Mouse (Mus musculus): ENCODE data around the gene Abcb6. TPM values are rescaled to one million over a fixed set of nuclear protein-coding genes. Genes with fewer than 3 reads are reported as not detected.

Gene Abcb6
- total and polyA plus RNA-seq, 2 experiments from 2014 or later, result 40.4 to 52.0 TPM

DNA sequence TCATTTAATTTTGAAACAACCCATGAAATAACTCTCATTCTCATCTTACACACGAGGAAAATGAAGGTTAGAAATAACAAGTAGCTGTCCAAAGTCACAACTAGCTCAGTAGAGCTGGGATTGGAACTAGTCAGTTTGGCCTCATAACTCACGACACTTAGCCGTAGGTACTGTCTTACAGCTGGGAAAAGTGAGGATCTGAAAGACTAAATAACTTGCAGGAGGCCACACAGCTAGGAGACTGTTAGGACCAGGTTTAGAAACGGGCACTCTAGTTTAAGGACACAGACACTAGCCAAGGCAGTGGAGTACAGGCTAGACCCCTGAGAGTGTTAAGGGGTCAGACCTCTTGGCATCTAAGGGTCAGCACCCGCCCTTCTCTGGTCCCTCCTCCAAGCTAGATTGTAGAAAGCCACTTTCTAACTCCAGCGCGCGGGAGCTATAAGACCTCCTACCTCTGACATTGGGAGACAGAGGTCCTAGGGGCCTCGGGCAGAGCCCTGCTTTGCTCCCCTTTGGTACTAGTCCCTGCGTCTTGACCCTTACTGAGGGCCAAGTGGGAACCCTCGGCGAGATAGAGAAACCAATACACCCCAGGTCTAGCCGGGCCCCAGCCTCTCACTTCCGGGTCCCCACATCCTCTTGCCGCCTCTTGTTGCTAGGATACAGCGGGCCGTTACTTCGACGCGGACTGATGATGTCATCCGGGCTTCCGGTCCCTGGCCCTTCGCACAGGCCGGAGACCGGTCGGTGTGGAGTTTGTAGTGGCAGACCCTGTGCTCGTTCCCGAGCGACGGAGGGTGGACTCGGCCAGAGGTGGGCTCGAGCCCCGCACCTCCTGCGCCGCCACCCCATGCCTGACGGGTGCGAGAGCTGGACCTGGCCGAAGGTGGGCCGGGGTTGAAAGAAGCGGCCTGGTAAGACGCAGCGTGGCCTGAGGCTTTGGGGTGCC is 30.2 kb upstream of the Abcb6 start, which contains the start of the genes Glb1l and Stk16:
Gene Glb1l, minus strand, starts transcription at position 678 of the 952 bp plus-strand sequence.
Gene Stk16, plus strand, starts transcription at position 703 of the 952 bp plus-strand sequence.
- no peaks in the 10 kb centered on the region for H3K9me3 ChIP-seq (ENCODE audit: low read length)
- H3K4me3 ChIP-seq (ENCODE audit: low read length), result peak within 1 kb of the TSS; percentile 90
- DNase-seq (ENCODE audit: low spot score) (peak; percentile 98), ATAC-seq (peak; percentile 93)
- peaks cover 20% of the 10 kb centered on the region for H3K4me1 ChIP-seq (ENCODE audit: insufficient read depth, low read length)
- no peaks in the 10 kb centered on the region for H3K27me3 ChIP-seq (ENCODE audit: insufficient read depth, low read length)
- H3K36me3 ChIP-seq (ENCODE audit: insufficient read depth, low read length), result peaks cover 23% of the 10 kb centered on the region
- peak within 1 kb of the TSS; percentile 65; the same call in 1 of the 2 replicates for H3K27ac ChIP-seq
- H3K4me2 ChIP-seq (ENCODE audit: low read depth, low read length), result peak within 1 kb of the TSS; percentile 88
- TF ChIP-seq CTCF (IDR thresholded peaks at IDR 0.05; ENCODE audit: low read depth), result no peak
- peak within 1 kb of the TSS; percentile 83 for H3K9ac ChIP-seq (replicated peaks; ENCODE audit: low read length)
- 4% methylated on average over 42 of the region's 42 CpGs for WGBS

DNA sequence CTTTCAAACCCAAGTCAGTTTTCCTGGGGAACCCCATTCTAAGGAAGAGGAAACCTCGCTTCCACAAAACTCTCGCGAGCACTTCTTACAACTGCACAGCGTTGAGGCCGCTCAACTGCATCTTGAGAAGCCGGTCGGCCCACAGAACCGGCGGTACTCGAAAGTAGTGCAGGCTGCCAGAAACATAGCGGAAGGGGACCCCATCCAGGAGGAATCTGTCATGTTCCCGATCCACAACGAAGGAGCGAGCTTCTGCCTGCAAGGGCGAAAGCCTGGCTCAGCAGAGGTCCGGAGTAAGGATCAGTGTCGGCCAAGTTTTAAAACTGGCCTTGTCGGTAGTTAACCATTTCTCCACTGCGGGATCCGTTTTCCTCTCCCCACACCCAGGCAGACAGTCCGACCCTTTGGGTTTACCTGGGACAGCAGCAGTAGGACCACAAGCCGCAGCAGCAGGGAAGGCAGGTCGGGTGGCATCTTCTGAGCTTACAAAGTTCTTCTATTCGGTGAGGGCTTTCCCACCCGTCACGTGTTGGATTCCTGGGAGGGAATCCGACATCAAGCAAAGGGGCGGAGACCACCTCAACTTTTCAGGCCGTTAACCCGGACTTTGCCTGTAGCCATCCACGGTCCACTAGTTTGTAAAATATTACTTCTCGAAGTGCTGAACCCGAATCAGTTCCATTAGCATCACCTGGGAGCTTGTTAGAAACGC is 28.9 kb upstream of the Abcb6 start:
- no peak for TF ChIP-seq CTCF (IDR thresholded peaks at IDR 0.05; ENCODE audit: low read depth)
- DNase-seq (ENCODE audit: low spot score), result peak; percentile 34
- peaks cover 16% of the 10 kb centered on the region for H3K36me3 ChIP-seq (ENCODE audit: insufficient read depth, low read length)
- peaks cover 20% of the 10 kb centered on the region for H3K4me1 ChIP-seq (ENCODE audit: insufficient read depth, low read length)
- peak overlapping the region; percentile 45; the same call in 1 of the 2 replicates for H3K27ac ChIP-seq
- H3K4me2 ChIP-seq (ENCODE audit: low read depth, low read length), result peak overlapping the region; percentile 52
- ATAC-seq, result no peak
- 13% methylated on average over 34 of the region's 34 CpGs for WGBS
- peak overlapping the region; percentile 33 for H3K9ac ChIP-seq (replicated peaks; ENCODE audit: low read length)
- no peaks in the 10 kb centered on the region for H3K27me3 ChIP-seq (ENCODE audit: insufficient read depth, low read length)
- H3K4me3 ChIP-seq (ENCODE audit: low read length), result peak overlapping the region; percentile 34
- no peaks in the 10 kb centered on the region for H3K9me3 ChIP-seq (ENCODE audit: low read length)

DNA sequence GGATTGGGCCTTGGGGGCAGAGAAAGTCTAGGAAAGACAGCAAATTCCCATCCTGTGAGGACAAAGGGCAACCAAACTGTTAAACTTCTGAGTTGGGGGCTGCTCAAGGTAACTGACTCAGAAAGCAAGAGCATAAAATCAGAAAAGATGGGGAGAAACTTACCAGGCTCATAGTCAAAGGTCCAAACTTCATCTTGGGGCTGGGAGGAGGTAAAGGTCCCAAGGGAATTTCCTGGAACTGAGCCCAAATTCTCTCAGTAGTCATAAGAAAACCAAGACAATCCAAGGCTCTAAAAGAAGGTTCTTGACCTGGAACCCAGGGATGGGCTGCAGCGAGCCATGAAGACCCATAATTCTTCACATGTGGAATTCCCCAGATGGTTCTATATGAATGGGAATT is 21.0 kb upstream of the Abcb6 start:
- no peak for DNase-seq (ENCODE audit: low spot score)
- H3K9me3 ChIP-seq (ENCODE audit: low read length), result no peaks in the 10 kb centered on the region
- 91% methylated on average over 1 of the region's 1 CpGs for WGBS

DNA sequence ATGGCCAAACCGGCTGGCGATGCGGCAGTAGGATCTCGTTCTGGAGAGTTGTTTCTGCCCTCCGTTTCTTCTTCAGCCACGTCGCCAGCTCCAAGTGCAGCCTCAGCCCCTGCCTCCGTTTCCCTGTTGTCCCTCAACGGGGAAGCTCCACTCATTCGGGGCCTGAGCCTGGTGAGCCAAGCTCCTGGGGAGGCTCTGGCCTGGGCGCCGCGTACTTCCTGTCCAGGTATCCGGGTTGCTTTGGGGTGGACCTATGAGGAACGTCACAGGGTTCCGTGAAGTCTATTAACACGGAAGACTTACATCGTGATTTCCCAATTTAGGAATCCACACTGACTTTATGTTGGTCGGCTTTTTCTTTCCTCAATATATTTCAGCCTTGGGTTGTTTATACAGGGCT is 12.3 kb upstream of the Abcb6 start:
- Histone ChIP-seq H3K27me3 (ENCODE audit: insufficient read depth, low read length) (no peaks in the 10 kb centered on the region), H3K27ac (peak overlapping the region; percentile 86), H3K4me2 (ENCODE audit: low read depth, low read length) (peak overlapping the region; percentile 99), H3K9ac (replicated peaks; ENCODE audit: low read length) (peak overlapping the region; percentile 95), H3K4me1 (ENCODE audit: insufficient read depth, low read length) (peaks cover 12% of the 10 kb centered on the region), H3K4me3 (ENCODE audit: low read length) (peak overlapping the region; percentile 84), H3K9me3 (ENCODE audit: low read length) (no peaks in the 10 kb centered on the region), H3K36me3 (ENCODE audit: insufficient read depth, low read length) (peaks cover 26% of the 10 kb centered on the region; the same call in 1 of the 2 replicates)
- under 1% methylated on average over 19 of the region's 19 CpGs for WGBS
- no peak for TF ChIP-seq CTCF (IDR thresholded peaks at IDR 0.05; ENCODE audit: low read depth)
- DNase-seq (ENCODE audit: low spot score) (peak; percentile 25), ATAC-seq (no peak)

More for the DNA sequence above, 21.0 kb upstream of the Abcb6 start:
- H3K27ac ChIP-seq, result no peak overlapping the region
- H3K4me2 ChIP-seq (ENCODE audit: low read depth, low read length), result no peak overlapping the region
- H3K36me3 ChIP-seq (ENCODE audit: insufficient read depth, low read length), result peaks cover 34% of the 10 kb centered on the region
- H3K9ac ChIP-seq (replicated peaks; ENCODE audit: low read length), result no peak overlapping the region
- no peaks in the 10 kb centered on the region for H3K4me1 ChIP-seq (ENCODE audit: insufficient read depth, low read length)
- TF ChIP-seq CTCF (IDR thresholded peaks at IDR 0.05; ENCODE audit: low read depth), result no peak
- no peak overlapping the region for H3K4me3 ChIP-seq (ENCODE audit: low read length)
- H3K27me3 ChIP-seq (ENCODE audit: insufficient read depth, low read length), result no peaks in the 10 kb centered on the region
- ATAC-seq, result no peak

DNA sequence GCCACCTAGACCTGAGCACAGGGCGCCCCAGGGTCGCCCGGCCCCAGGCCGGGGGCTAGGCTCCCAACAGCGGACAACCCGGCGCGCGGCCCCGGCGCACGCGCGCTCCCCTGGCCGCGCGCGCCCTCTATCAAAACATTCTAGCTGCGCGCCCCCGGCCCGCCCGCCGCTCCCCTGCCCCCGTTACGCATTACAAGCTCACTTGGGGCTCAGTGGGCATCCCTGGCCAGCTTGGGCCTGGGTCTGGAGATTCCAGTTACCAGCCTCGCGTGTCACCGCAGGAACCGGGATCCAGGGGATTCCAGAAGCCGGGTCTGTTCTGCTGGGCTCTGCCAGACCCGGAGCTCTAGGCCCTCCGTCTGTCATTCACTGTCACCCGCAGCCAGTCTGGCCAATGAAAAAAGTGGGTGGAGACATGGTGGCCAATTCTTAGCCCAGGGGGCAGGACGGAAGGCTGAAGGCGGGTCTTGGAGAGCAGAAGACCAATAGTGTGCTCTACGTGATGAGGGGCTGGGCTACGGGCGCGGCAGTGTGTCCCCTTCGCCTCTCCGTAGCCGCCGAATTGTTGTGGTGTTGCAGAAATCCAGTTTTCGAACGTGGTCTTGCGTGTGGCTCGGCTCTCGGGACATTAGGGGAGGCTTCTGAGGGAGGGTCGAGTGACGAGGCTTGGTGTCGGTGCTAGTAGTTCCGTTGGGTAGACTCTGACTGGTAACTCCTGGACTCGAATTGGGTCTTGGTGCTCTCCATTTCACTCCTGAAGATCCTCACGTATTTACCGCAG is 11.6 kb upstream of the Abcb6 start, which contains the start of the genes Ankzf1 and Atg9a:
Gene Ankzf1, plus strand, starts transcription at position 530 of the 781 bp plus-strand sequence.
Gene Atg9a, minus strand, starts transcription at position 575 of the 781 bp plus-strand sequence.
- WGBS, result under 1% methylated on average over 56 of the region's 56 CpGs

DNA sequence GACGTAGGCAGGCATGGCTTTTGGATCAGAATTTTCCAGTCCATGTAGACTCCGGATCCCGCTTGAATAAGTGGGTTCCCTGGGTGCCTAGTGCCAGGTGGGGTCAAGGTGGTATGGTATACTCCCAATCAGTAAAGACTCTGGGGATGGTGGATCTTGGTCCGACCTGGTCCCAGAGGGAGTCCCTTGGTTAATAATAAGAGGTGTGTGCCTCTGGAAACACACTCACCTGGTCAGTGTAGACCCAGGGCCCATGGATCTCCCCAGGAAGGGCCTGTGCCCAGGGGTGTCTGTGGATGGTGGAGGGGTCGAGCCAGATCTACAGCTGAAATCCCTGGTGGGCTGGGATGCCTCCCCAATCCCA is 11.0 kb upstream of the Abcb6 start:
- 44% methylated on average over 5 of the region's 5 CpGs for WGBS
- ATAC-seq, result no peak
- Histone ChIP-seq H3K27ac (peak overlapping the region; percentile 96), H3K4me2 (ENCODE audit: low read depth, low read length) (peak overlapping the region; percentile 99), H3K9ac (replicated peaks; ENCODE audit: low read length) (peak overlapping the region; percentile 95), H3K36me3 (ENCODE audit: insufficient read depth, low read length) (peaks cover 27% of the 10 kb centered on the region; the same call in 1 of the 2 replicates), H3K27me3 (ENCODE audit: insufficient read depth, low read length) (no peaks in the 10 kb centered on the region), H3K9me3 (ENCODE audit: low read length) (no peaks in the 10 kb centered on the region), H3K4me3 (ENCODE audit: low read length) (peak overlapping the region; percentile 84), H3K4me1 (ENCODE audit: insufficient read depth, low read length) (peaks cover 12% of the 10 kb centered on the region)
- no peak for DNase-seq (ENCODE audit: low spot score)
- no peak for TF ChIP-seq CTCF (IDR thresholded peaks at IDR 0.05; ENCODE audit: low read depth)

More for the DNA sequence above, 11.6 kb upstream of the Abcb6 start, which contains the start of the genes Ankzf1 and Atg9a:
- ATAC-seq (peak; percentile 99), DNase-seq (ENCODE audit: low spot score) (peak; percentile 97)
- H3K9me3 ChIP-seq (ENCODE audit: low read length), result no peaks in the 10 kb centered on the region
- peak within 1 kb of the TSS; percentile 96 for H3K27ac ChIP-seq
- peak within 1 kb of the TSS; percentile 84 for H3K4me3 ChIP-seq (ENCODE audit: low read length)
- peak within 1 kb of the TSS; percentile 95 for H3K9ac ChIP-seq (replicated peaks; ENCODE audit: low read length)
- H3K4me2 ChIP-seq (ENCODE audit: low read depth, low read length), result peak within 1 kb of the TSS; percentile 99
- TF ChIP-seq CTCF (IDR thresholded peaks at IDR 0.05; ENCODE audit: low read depth), result no peak
- no peaks in the 10 kb centered on the region for H3K27me3 ChIP-seq (ENCODE audit: insufficient read depth, low read length)
- peaks cover 26% of the 10 kb centered on the region; the same call in 1 of the 2 replicates for H3K36me3 ChIP-seq (ENCODE audit: insufficient read depth, low read length)
- H3K4me1 ChIP-seq (ENCODE audit: insufficient read depth, low read length), result peaks cover 12% of the 10 kb centered on the region
